Mouse (Mus musculus): ENCODE data around the gene Fkbp1a. TPM values are rescaled to one million over a fixed set of nuclear protein-coding genes. Genes with fewer than 3 reads are reported as not detected.
A peak's percentile ranks its signal among the peaks of the same experiment; 100 is the strongest.

The Fkbp1a gene
- polyA plus RNA-seq, 1 experiment from 2014 or later = 706 TPM

GRCm38 (mm10) chr2:151566856-151567255 lies 24.6 kb downstream of the Fkbp1a start:
- no peaks in the 10 kb centered on the region for H3K27me3 ChIP-seq (ENCODE audit: control insufficient read depth, insufficient read depth, low read length)
- no peak for ATAC-seq (ENCODE audit: insufficient number of reproducible peaks, insufficient read depth, low FRiP score, low read depth)
- H3K36me3 ChIP-seq (ENCODE audit: control insufficient read depth, insufficient read depth, low read length) = peaks cover 14% of the 10 kb centered on the region
- H3K4me2 ChIP-seq (replicated peaks; ENCODE audit: low read depth, low read length) = no peak overlapping the region
- no peak overlapping the region for H3K27ac ChIP-seq (ENCODE audit: low read length)
- no peak overlapping the region for H3K9ac ChIP-seq (replicated peaks; ENCODE audit: low read depth, low read length)
- WGBS = 78% methylated on average over 6 of the region's 6 CpGs
- H3K4me1 ChIP-seq (ENCODE audit: control insufficient read depth, insufficient read depth, low read length) = no peaks in the 10 kb centered on the region
- no peak overlapping the region for H3K4me3 ChIP-seq (ENCODE audit: low read depth, low read length)
- H3K9me3 ChIP-seq (ENCODE audit: control insufficient read depth, low read depth, low read length) = no peaks in the 10 kb centered on the region

- Histone ChIP-seq H3K27me3 (ENCODE audit: control insufficient read depth, insufficient read depth, low read length) (no peaks in the 10 kb centered on the region), H3K9ac (replicated peaks; ENCODE audit: low read depth, low read length) (no peak overlapping the region), H3K9me3 (ENCODE audit: control insufficient read depth, low read depth, low read length) (no peaks in the 10 kb centered on the region), H3K4me2 (replicated peaks; ENCODE audit: low read depth, low read length) (no peak overlapping the region), H3K27ac (ENCODE audit: low read length) (no peak overlapping the region), H3K4me1 (ENCODE audit: control insufficient read depth, insufficient read depth, low read length) (no peaks in the 10 kb centered on the region), H3K4me3 (ENCODE audit: low read depth, low read length) (no peak overlapping the region), H3K36me3 (ENCODE audit: control insufficient read depth, insufficient read depth, low read length) (no peaks in the 10 kb centered on the region; the same call in none of the 2 replicates)
- no peak for ATAC-seq (ENCODE audit: insufficient number of reproducible peaks, insufficient read depth, low FRiP score, low read depth)
- 72% methylated on average over 2 of the region's 2 CpGs for WGBS
Measured at GRCm38 (mm10) chr2:151569452-151569851, 27.2 kb downstream of the Fkbp1a start.

- no peak within 1 kb of the TSS; the same call in 1 of the 2 replicates for H3K9ac ChIP-seq (replicated peaks; ENCODE audit: low read depth, low read length)
- WGBS = 66% methylated on average over 17 of the region's 17 CpGs
- H3K27ac ChIP-seq (ENCODE audit: low read length) = peak within 1 kb of the TSS; percentile 27; the same call in 1 of the 2 replicates
- H3K4me3 ChIP-seq (ENCODE audit: low read depth, low read length) = no peak within 1 kb of the TSS
- H3K9me3 ChIP-seq (ENCODE audit: control insufficient read depth, low read depth, low read length) = no peaks in the 10 kb centered on the region
- ATAC-seq (ENCODE audit: insufficient number of reproducible peaks, insufficient read depth, low FRiP score, low read depth) = peak; percentile 81
- H3K4me2 ChIP-seq (replicated peaks; ENCODE audit: low read depth, low read length) = no peak within 1 kb of the TSS
- H3K27me3 ChIP-seq (ENCODE audit: control insufficient read depth, insufficient read depth, low read length) = no peaks in the 10 kb centered on the region
- H3K36me3 ChIP-seq (ENCODE audit: control insufficient read depth, insufficient read depth, low read length) = no peaks in the 10 kb centered on the region; the same call in 1 of the 2 replicates
- no peaks in the 10 kb centered on the region for H3K4me1 ChIP-seq (ENCODE audit: control insufficient read depth, insufficient read depth, low read length)
Measured at GRCm38 (mm10) chr2:151571873-151572700, 29.8 kb downstream of the Fkbp1a start, which contains the start of gene Sdcbp2. Gene Sdcbp2, plus strand, starts transcription at chr2:151572622.

- Histone ChIP-seq H3K9ac (replicated peaks; ENCODE audit: low read depth, low read length) (no peak overlapping the region), H3K4me1 (ENCODE audit: control insufficient read depth, insufficient read depth, low read length) (no peaks in the 10 kb centered on the region), H3K9me3 (ENCODE audit: control insufficient read depth, low read depth, low read length) (no peaks in the 10 kb centered on the region), H3K4me3 (ENCODE audit: low read depth, low read length) (no peak overlapping the region), H3K27me3 (ENCODE audit: control insufficient read depth, insufficient read depth, low read length) (no peaks in the 10 kb centered on the region), H3K4me2 (replicated peaks; ENCODE audit: low read depth, low read length) (no peak overlapping the region), H3K36me3 (ENCODE audit: control insufficient read depth, insufficient read depth, low read length) (no peaks in the 10 kb centered on the region), H3K27ac (ENCODE audit: low read length) (no peak overlapping the region)
- ATAC-seq (ENCODE audit: insufficient number of reproducible peaks, insufficient read depth, low FRiP score, low read depth) = no peak
- 77% methylated on average over 3 of the region's 3 CpGs for WGBS
Measured at GRCm38 (mm10) chr2:151573667-151574066, 31.4 kb downstream of the Fkbp1a start.

- H3K4me2 ChIP-seq (replicated peaks; ENCODE audit: low read depth, low read length) = no peak overlapping the region
- H3K9me3 ChIP-seq (ENCODE audit: control insufficient read depth, low read depth, low read length) = no peaks in the 10 kb centered on the region
- WGBS = 65% methylated on average over 5 of the region's 5 CpGs
- no peak overlapping the region for H3K9ac ChIP-seq (replicated peaks; ENCODE audit: low read depth, low read length)
- H3K27ac ChIP-seq (ENCODE audit: low read length) = no peak overlapping the region
- H3K27me3 ChIP-seq (ENCODE audit: control insufficient read depth, insufficient read depth, low read length) = no peaks in the 10 kb centered on the region
- H3K36me3 ChIP-seq (ENCODE audit: control insufficient read depth, insufficient read depth, low read length) = no peaks in the 10 kb centered on the region
- no peaks in the 10 kb centered on the region for H3K4me1 ChIP-seq (ENCODE audit: control insufficient read depth, insufficient read depth, low read length)
- ATAC-seq (ENCODE audit: insufficient number of reproducible peaks, insufficient read depth, low FRiP score, low read depth) = no peak
- no peak overlapping the region for H3K4me3 ChIP-seq (ENCODE audit: low read depth, low read length)
Measured at GRCm38 (mm10) chr2:151574607-151575006, 32.3 kb downstream of the Fkbp1a start.

- no peaks in the 10 kb centered on the region for H3K36me3 ChIP-seq (ENCODE audit: control insufficient read depth, insufficient read depth, low read length)
- H3K4me2 ChIP-seq (replicated peaks; ENCODE audit: low read depth, low read length) = peak overlapping the region; percentile 61
- peak overlapping the region; percentile 27 for H3K4me3 ChIP-seq (ENCODE audit: low read depth, low read length)
- no peaks in the 10 kb centered on the region for H3K27me3 ChIP-seq (ENCODE audit: control insufficient read depth, insufficient read depth, low read length)
- no peaks in the 10 kb centered on the region for H3K4me1 ChIP-seq (ENCODE audit: control insufficient read depth, insufficient read depth, low read length)
- no peaks in the 10 kb centered on the region for H3K9me3 ChIP-seq (ENCODE audit: control insufficient read depth, low read depth, low read length)
- WGBS = 24% methylated on average over 7 of the region's 7 CpGs
- no peak for ATAC-seq (ENCODE audit: insufficient number of reproducible peaks, insufficient read depth, low FRiP score, low read depth)
- no peak overlapping the region; the same call in 1 of the 2 replicates for H3K27ac ChIP-seq (ENCODE audit: low read length)
- H3K9ac ChIP-seq (replicated peaks; ENCODE audit: low read depth, low read length) = no peak overlapping the region
Measured at GRCm38 (mm10) chr2:151575119-151575698, 32.9 kb downstream of the Fkbp1a start.

- 2% methylated on average over 38 of the region's 38 CpGs for WGBS
- no peaks in the 10 kb centered on the region for H3K4me1 ChIP-seq (ENCODE audit: control insufficient read depth, insufficient read depth, low read length)
Measured at GRCm38 (mm10) chr2:151575699-151576389, 33.6 kb downstream of the Fkbp1a start.

GRCm38 (mm10) chr2:151579183-151579582 lies 36.9 kb downstream of the Fkbp1a start:
- Histone ChIP-seq H3K9ac (replicated peaks; ENCODE audit: low read depth, low read length) (no peak overlapping the region), H3K36me3 (ENCODE audit: control insufficient read depth, insufficient read depth, low read length) (no peaks in the 10 kb centered on the region), H3K4me2 (replicated peaks; ENCODE audit: low read depth, low read length) (no peak overlapping the region), H3K27ac (ENCODE audit: low read length) (no peak overlapping the region), H3K4me3 (ENCODE audit: low read depth, low read length) (no peak overlapping the region), H3K27me3 (ENCODE audit: control insufficient read depth, insufficient read depth, low read length) (no peaks in the 10 kb centered on the region), H3K4me1 (ENCODE audit: control insufficient read depth, insufficient read depth, low read length) (no peaks in the 10 kb centered on the region), H3K9me3 (ENCODE audit: control insufficient read depth, low read depth, low read length) (no peaks in the 10 kb centered on the region)
- no peak for ATAC-seq (ENCODE audit: insufficient number of reproducible peaks, insufficient read depth, low FRiP score, low read depth)
- WGBS = 74% methylated on average over 4 of the region's 4 CpGs

More at GRCm38 (mm10) chr2:151575699-151576389, 33.6 kb downstream of the Fkbp1a start:
- Histone ChIP-seq H3K9me3 (ENCODE audit: control insufficient read depth, low read depth, low read length) (no peaks in the 10 kb centered on the region), H3K27ac (ENCODE audit: low read length) (peak overlapping the region; percentile 52; the same call in 1 of the 2 replicates), H3K36me3 (ENCODE audit: control insufficient read depth, insufficient read depth, low read length) (no peaks in the 10 kb centered on the region), H3K27me3 (ENCODE audit: control insufficient read depth, insufficient read depth, low read length) (no peaks in the 10 kb centered on the region), H3K4me3 (ENCODE audit: low read depth, low read length) (peak overlapping the region; percentile 27), H3K4me2 (replicated peaks; ENCODE audit: low read depth, low read length) (peak overlapping the region; percentile 61), H3K9ac (replicated peaks; ENCODE audit: low read depth, low read length) (no peak overlapping the region; the same call in 1 of the 2 replicates)
- peak; percentile 82 for ATAC-seq (ENCODE audit: insufficient number of reproducible peaks, insufficient read depth, low FRiP score, low read depth)
